Mouse (Mus musculus) cortical plate, adult 2 months (tissue): ENCODE data around the gene Colca2.

Experiments
- CTCF ChIP-seq: fragments of 200-500 bp; IDR thresholded peaks from 2 replicates; pipeline ENCODE4 v1.5.1; 2011; ENCODE audit warnings: mild to moderate bottlenecking, control low read depth, low read length; ENCODE audit not compliant: insufficient read depth; ENCODE audit errors: extremely low read depth
- POLR2A ChIP-seq: fragments of 200-500 bp; IDR thresholded peaks from 2 replicates; pipeline ENCODE4 v1.6.1; 2011; ENCODE audit warnings: mild to moderate bottlenecking, low read length, control low read depth; ENCODE audit not compliant: insufficient read depth; ENCODE audit errors: extremely low read depth

GRCm38 (mm10) chr9:51312554-51313317 lies 34.4 kb upstream of the Colca2 start:
- TF ChIP-seq POLR2A = no peak
- TF ChIP-seq CTCF = no peak
